Mouse (Mus musculus) heart, embryonic 11.5 days (tissue): ENCODE data around the gene Otop3. TPM values are rescaled to one million over a fixed set of nuclear protein-coding genes. Genes with fewer than 3 reads are reported as not detected.

Experiments used
- ATAC-seq: fragments of 200-750 bp; cut with Nextera tagmentation; replicated peaks from 2 replicates; pipeline ENCODE4 v1.8.0; 2017; ENCODE audit warnings: moderate library complexity; ENCODE audit not compliant: insufficient number of reproducible peaks, low FRiP score, low TSS enrichment
- H3K27ac ChIP-seq: fragments of 300-500 bp; sonication (generic); 2 replicates; pipeline ENCODE4 v1.5.1; 2014; ENCODE audit warnings: mild to moderate bottlenecking, low read depth, low read length
- H3K27me3 ChIP-seq: fragments of 300-500 bp; sonication (generic); 2 replicates; pipeline ENCODE4 v1.6.1; 2014; ENCODE audit warnings: mild to moderate bottlenecking, low read length, mixed read lengths; ENCODE audit not compliant: control insufficient read depth, insufficient read depth
- H3K36me3 ChIP-seq: fragments of 300-500 bp; sonication (generic); 2 replicates; pipeline ENCODE4 v1.6.1; 2014; ENCODE audit warnings: mild to moderate bottlenecking, low read length, moderate library complexity, mixed read lengths; ENCODE audit not compliant: control insufficient read depth, insufficient read depth
- H3K4me1 ChIP-seq: fragments of 300-500 bp; sonication (generic); 2 replicates; pipeline ENCODE4 v1.6.1; 2014; ENCODE audit warnings: low read length; ENCODE audit not compliant: control insufficient read depth, insufficient read depth
- H3K4me2 ChIP-seq: fragments of 300-500 bp; sonication (generic); 2 replicates; pipeline ENCODE4 v1.6.1; 2014; ENCODE audit warnings: mild to moderate bottlenecking, moderate library complexity
- H3K4me3 ChIP-seq: fragments of 300-500 bp; sonication (generic); 2 replicates; pipeline ENCODE4 v1.5.1; 2014; ENCODE audit warnings: low read depth, low read length
- H3K9ac ChIP-seq: fragments of 300-500 bp; sonication (generic); 2 replicates; pipeline ENCODE4 v1.6.1; 2014; ENCODE audit warnings: mild to moderate bottlenecking, low read depth, low read length, moderate library complexity
- H3K9me3 ChIP-seq: fragments of 300-500 bp; sonication (generic); replicated peaks from 2 replicates; pipeline ENCODE4 v1.6.1; 2016; ENCODE audit warnings: low read length; ENCODE audit not compliant: control insufficient read depth
- WGBS: fragments of 180-500 bp; shearing (Covaris S2); extraction: QIAGEN DNeasy Blood & Tissue Kit; methylation state at CpG from one replicate; pipeline ENCODE4 v1.1.7; 2014; ENCODE audit not compliant: insufficient replicate concordance; 5-methylcytosine and 5-hydroxymethylcytosine counted together
- polyA plus RNA-seq: library from polyadenylated mRNA; unstranded; fragments of >200 nt; fragmentation: Nextera tagmentation; extraction: Ambion mirVana; gene quantifications from 2 replicates; pipeline ENCODE4 v1.2.1, GENCODE M21; 2014

Gene Otop3
- not detected in 2 replicates for polyA plus RNA-seq

DNA sequence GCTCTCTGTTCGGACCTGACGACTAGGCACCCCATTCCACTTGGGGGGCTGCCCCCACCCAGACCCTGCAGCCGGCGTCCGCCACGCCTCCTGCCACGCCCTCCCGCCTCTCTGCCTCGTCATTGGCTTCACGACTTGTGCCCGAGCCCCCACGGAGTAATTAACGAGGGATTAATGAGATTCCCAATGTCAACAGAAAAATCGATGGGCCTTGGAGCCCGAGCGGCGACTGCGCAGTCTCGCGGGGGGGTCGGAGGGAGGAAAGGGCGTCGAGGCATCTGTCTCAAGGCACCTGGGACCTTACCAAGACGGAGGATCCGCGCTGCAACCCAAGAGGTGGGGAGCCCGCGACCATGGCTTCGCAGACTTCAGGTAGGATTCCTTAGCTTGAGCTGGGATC, at the start of gene Otop3:
Gene Otop3 (plus strand): TSS at position 201 of the 400 bp plus-strand sequence.
- no peak within 1 kb of the TSS for H3K9ac ChIP-seq
- H3K27ac ChIP-seq: no peak within 1 kb of the TSS
- ATAC-seq: no peak
- H3K9me3 ChIP-seq: no peaks in the 10 kb centered on the region
- H3K27me3 ChIP-seq: peaks cover 91% of the 10 kb centered on the region
- H3K4me1 ChIP-seq: no peaks in the 10 kb centered on the region
- no peak within 1 kb of the TSS for H3K4me2 ChIP-seq
- 2% methylated on average over 29 of the region's 29 CpGs for WGBS
- H3K36me3 ChIP-seq: no peaks in the 10 kb centered on the region
- no peak within 1 kb of the TSS for H3K4me3 ChIP-seq

DNA sequence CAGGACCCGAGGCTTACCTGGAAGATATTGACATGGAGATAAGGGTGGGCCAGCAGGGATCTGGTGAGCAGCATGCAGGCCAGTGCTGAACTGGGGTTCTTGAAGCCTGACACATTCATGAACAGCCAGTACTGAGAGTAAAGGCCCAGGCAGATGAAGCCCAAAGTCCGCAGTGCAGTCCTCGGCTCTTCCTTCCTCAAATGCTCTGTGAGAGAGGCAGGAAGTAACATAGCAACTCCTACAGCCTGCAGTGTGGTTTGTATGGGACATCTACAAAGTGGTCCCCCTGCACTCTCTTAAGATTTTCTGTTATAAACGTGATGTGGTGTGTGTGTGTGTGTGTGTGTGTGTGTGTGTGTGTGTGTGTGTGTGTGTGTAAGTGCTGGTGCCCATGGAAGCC, 49.2 kb upstream of the Otop3 start:
- ATAC-seq: no peak
- H3K36me3 ChIP-seq: no peaks in the 10 kb centered on the region
- H3K4me1 ChIP-seq: no peaks in the 10 kb centered on the region; the same call in 1 of the 2 replicates
- H3K9me3 ChIP-seq: no peaks in the 10 kb centered on the region
- no peak overlapping the region for H3K27ac ChIP-seq
- H3K4me3 ChIP-seq: no peak overlapping the region
- H3K4me2 ChIP-seq: no peak overlapping the region
- no peaks in the 10 kb centered on the region for H3K27me3 ChIP-seq
- 55% methylated on average over 4 of the region's 4 CpGs for WGBS
- no peak overlapping the region for H3K9ac ChIP-seq

GRCm38 (mm10) chr11:115286201-115286993, 48.1 kb upstream of the Otop3 start:
- Histone ChIP-seq H3K4me2 (no peak overlapping the region), H3K27me3 (no peaks in the 10 kb centered on the region), H3K9me3 (no peaks in the 10 kb centered on the region), H3K36me3 (no peaks in the 10 kb centered on the region), H3K9ac (no peak overlapping the region), H3K4me3 (no peak overlapping the region), H3K4me1 (no peaks in the 10 kb centered on the region; the same call in 1 of the 2 replicates), H3K27ac (no peak overlapping the region)
- 70% methylated on average over 19 of the region's 19 CpGs for WGBS
- no peak for ATAC-seq

GRCm38 (mm10) chr11:115287386-115287785, 47.1 kb upstream of the Otop3 start:
- no peak for ATAC-seq
- WGBS: 74% methylated on average over 5 of the region's 5 CpGs
- H3K36me3 ChIP-seq: no peaks in the 10 kb centered on the region

GRCm38 (mm10) chr11:115288305-115288704, 46.2 kb upstream of the Otop3 start:
- Histone ChIP-seq H3K27me3 (no peaks in the 10 kb centered on the region), H3K9me3 (no peaks in the 10 kb centered on the region), H3K4me3 (no peak overlapping the region), H3K4me1 (no peaks in the 10 kb centered on the region; the same call in 1 of the 2 replicates), H3K27ac (no peak overlapping the region), H3K9ac (no peak overlapping the region), H3K36me3 (no peaks in the 10 kb centered on the region), H3K4me2 (no peak overlapping the region)
- ATAC-seq: no peak
- WGBS: 82% methylated on average over 2 of the region's 2 CpGs

More at GRCm38 (mm10) chr11:115287386-115287785, 47.1 kb upstream of the Otop3 start:
- Histone ChIP-seq H3K4me3 (no peak overlapping the region), H3K4me2 (no peak overlapping the region), H3K4me1 (no peaks in the 10 kb centered on the region; the same call in 1 of the 2 replicates), H3K27ac (no peak overlapping the region), H3K9ac (no peak overlapping the region), H3K27me3 (no peaks in the 10 kb centered on the region), H3K9me3 (no peaks in the 10 kb centered on the region)

GRCm38 (mm10) chr11:115289885-115290284, 44.6 kb upstream of the Otop3 start:
- Histone ChIP-seq H3K9me3 (no peaks in the 10 kb centered on the region), H3K27ac (no peak overlapping the region), H3K36me3 (no peaks in the 10 kb centered on the region), H3K4me3 (no peak overlapping the region), H3K4me1 (no peaks in the 10 kb centered on the region; the same call in 1 of the 2 replicates), H3K9ac (no peak overlapping the region), H3K27me3 (no peaks in the 10 kb centered on the region), H3K4me2 (no peak overlapping the region)
- WGBS: 63% methylated on average over 8 of the region's 8 CpGs
- ATAC-seq: no peak

DNA sequence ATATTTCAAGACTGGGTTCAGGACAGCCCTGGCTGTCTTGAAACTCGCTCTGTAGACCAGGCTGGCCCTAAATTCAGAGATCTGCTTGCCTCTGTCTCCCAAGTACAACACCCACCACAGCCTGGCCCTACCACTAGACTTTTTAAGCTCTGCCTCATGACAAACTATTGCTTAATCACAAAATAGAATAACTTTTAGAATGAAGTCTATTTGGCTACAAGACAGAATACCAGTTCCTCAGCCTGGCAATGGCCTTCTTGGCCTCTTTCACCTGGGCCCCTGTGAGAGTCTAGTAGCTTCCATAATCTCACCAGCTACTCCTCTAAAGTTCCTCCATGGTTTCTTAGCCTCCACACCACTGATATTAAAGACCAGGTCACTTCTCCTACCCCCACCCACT, 44.2 kb upstream of the Otop3 start:
- no peak overlapping the region for H3K9ac ChIP-seq
- no peaks in the 10 kb centered on the region for H3K27me3 ChIP-seq
- no peaks in the 10 kb centered on the region for H3K36me3 ChIP-seq
- no peaks in the 10 kb centered on the region for H3K9me3 ChIP-seq
- ATAC-seq: no peak
- 85% methylated on average over 1 of the region's 1 CpGs for WGBS
- H3K27ac ChIP-seq: no peak overlapping the region
- no peak overlapping the region for H3K4me3 ChIP-seq
- no peak overlapping the region for H3K4me2 ChIP-seq
- H3K4me1 ChIP-seq: no peaks in the 10 kb centered on the region; the same call in 1 of the 2 replicates

GRCm38 (mm10) chr11:115290919-115291318, 43.6 kb upstream of the Otop3 start:
- no peak overlapping the region for H3K27ac ChIP-seq
- ATAC-seq: no peak

More at GRCm38 (mm10) chr11:115290919-115291318, 43.6 kb upstream of the Otop3 start:
- Histone ChIP-seq H3K36me3 (no peaks in the 10 kb centered on the region), H3K4me2 (no peak overlapping the region), H3K9me3 (no peaks in the 10 kb centered on the region), H3K4me3 (no peak overlapping the region), H3K27me3 (peaks cover 4% of the 10 kb centered on the region; the same call in 1 of the 2 replicates), H3K9ac (no peak overlapping the region), H3K4me1 (no peaks in the 10 kb centered on the region; the same call in 1 of the 2 replicates)
- 74% methylated on average over 6 of the region's 6 CpGs for WGBS
